In the genomic region with DNA sequence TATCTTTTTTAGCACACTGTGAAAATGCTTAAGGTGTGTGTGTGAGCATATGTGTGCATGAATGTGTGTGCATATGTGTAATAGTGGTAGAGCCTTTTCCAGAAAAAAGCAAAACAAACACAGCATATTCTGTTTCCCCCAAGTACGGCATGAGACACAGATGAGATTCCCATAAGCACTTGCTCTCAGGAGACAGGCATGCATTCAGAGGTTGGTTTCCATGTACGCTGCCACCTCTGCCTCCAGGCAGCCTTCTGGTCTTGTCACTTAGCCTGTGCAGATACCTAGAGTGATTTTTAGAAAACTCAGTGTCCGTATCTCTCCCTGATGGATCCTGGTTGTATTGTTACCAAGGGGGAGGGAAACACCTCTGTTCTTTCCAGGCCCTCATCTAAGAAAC, we compare ENCODE assay signal across 23 mouse cellular contexts.
DNase-seq lines count a peak whose midpoint lies in the region; ATAC-seq lines count a peak whose summit lies in the region.
"Had no signal": no experiment of that assay in that cellular context is flagged by ENCODE, and none has a peak within 500 bp of the region (broad histone marks: within the 10 kb centered on the region; RNA-seq: fewer than 3 reads in every experiment).

No protein-coding gene starts in this region.

- no peaks in the 10 kb centered on the region for H3K27me3 ChIP-seq in neural tube, embryonic 13.5 days
- H3K27me3 ChIP-seq in neural tube, embryonic 15.5 days (replicated peaks): no peaks in the 10 kb centered on the region
- no peaks in the 10 kb centered on the region; the same call in 1 of the 2 replicates for H3K27me3 ChIP-seq in midbrain, embryonic 13.5 days
- H3K27me3 ChIP-seq: CH12.LX; intestine, embryonic 15.5 days had no signal

- H3K27ac ChIP-seq in neural tube, embryonic 13.5 days (replicated peaks): 0 out of 2 replicates have a peak overlapping the region, but pooled peaks have one; percentile 24
- H3K27ac ChIP-seq in neural tube, embryonic 15.5 days (replicated peaks): no peak overlapping the region
- H3K27ac ChIP-seq in midbrain, embryonic 13.5 days: peak overlapping the region; percentile 71
- H3K27ac ChIP-seq: intestine, embryonic 15.5 days; stomach, postnatal 0 days had no signal

- no peak overlapping the region for H3K4me3 ChIP-seq in neural tube, embryonic 13.5 days
- no peak overlapping the region for H3K4me3 ChIP-seq in neural tube, embryonic 15.5 days (replicated peaks)
- H3K4me3 ChIP-seq in midbrain, embryonic 13.5 days (replicated peaks): no peak overlapping the region
- H3K4me3 ChIP-seq: intestine, embryonic 15.5 days; myocyte had no signal

- WGBS in neural tube, embryonic 13.5 days: 60% methylated on average over 3 of the region's 3 CpGs
- 67% methylated on average over 3 of the region's 3 CpGs for WGBS in neural tube, embryonic 15.5 days
- WGBS in midbrain, embryonic 13.5 days: 56% methylated on average over 3 of the region's 3 CpGs

- H3K36me3 ChIP-seq in neural tube, embryonic 13.5 days: no peaks in the 10 kb centered on the region
- no peaks in the 10 kb centered on the region for H3K36me3 ChIP-seq in neural tube, embryonic 15.5 days
- no peaks in the 10 kb centered on the region for H3K36me3 ChIP-seq in midbrain, embryonic 13.5 days
- H3K36me3 ChIP-seq: G1E; intestine, embryonic 15.5 days had no signal

- H3K4me1 ChIP-seq in neural tube, embryonic 13.5 days (replicated peaks): peaks cover 47% of the 10 kb centered on the region
- peaks cover 23% of the 10 kb centered on the region for H3K4me1 ChIP-seq in neural tube, embryonic 15.5 days
- H3K4me1 ChIP-seq in midbrain, embryonic 13.5 days (replicated peaks): peaks cover 57% of the 10 kb centered on the region

- DNase-seq in frontal cortex, postnatal 10 days (ENCODE audit: low spot score in 2 of 2): no peak
- DNase-seq in spleen, postnatal 10 days (ENCODE audit: low spot score in 2 of 2): no peak
- no peak for DNase-seq in urinary bladder, postnatal 4 days (ENCODE audit: low spot score in 2 of 2)
- DNase-seq: adrenal gland, postnatal 36 days; B cell, adult 2 months; cerebellum, adult 9-11 months; gastrocnemius, postnatal 36 days; kidney, adult 8-10 months; kidney, postnatal 10 days; layer of hippocampus, postnatal 36 days; lung, postnatal 4 days; right cerebral cortex, adult 18-20 months; right cerebral cortex, postnatal 4 days had no signal

- H3K9ac ChIP-seq in neural tube, embryonic 13.5 days: no peak overlapping the region
- no peak overlapping the region for H3K9ac ChIP-seq in neural tube, embryonic 15.5 days (replicated peaks)
- H3K9ac ChIP-seq in midbrain, embryonic 13.5 days (replicated peaks): no peak overlapping the region
- H3K9ac ChIP-seq: intestine, embryonic 15.5 days had no signal

- no peaks in the 10 kb centered on the region for H3K9me3 ChIP-seq in neural tube, embryonic 13.5 days
- H3K9me3 ChIP-seq in neural tube, embryonic 15.5 days (replicated peaks): no peaks in the 10 kb centered on the region
- H3K9me3 ChIP-seq in midbrain, embryonic 13.5 days: no peaks in the 10 kb centered on the region
- H3K9me3 ChIP-seq: intestine, embryonic 15.5 days had no signal

- no peak overlapping the region for H3K4me2 ChIP-seq in neural tube, embryonic 13.5 days
- no peak overlapping the region for H3K4me2 ChIP-seq in neural tube, embryonic 15.5 days
- H3K4me2 ChIP-seq in midbrain, embryonic 13.5 days (replicated peaks): no peak overlapping the region

- 0 out of 2 replicates have a peak, but pooled peaks have one; percentile 22 for ATAC-seq in frontal cortex, adult (ENCODE audit: low TSS enrichment)
- no peak for ATAC-seq in neural tube, embryonic 13.5 days (ENCODE audit: low read depth)
- no peak for ATAC-seq in neural tube, embryonic 15.5 days (ENCODE audit: low FRiP score)
- no peak for ATAC-seq in midbrain, embryonic 13.5 days
- ATAC-seq: Patski had no signal
